Mouse (Mus musculus): ENCODE measurements around the gene Sult4a1.
"Not testable (repeated sequence)": the region's sequence is repeated elsewhere in the genome, so short reads cannot be mapped to it uniquely, and the experiment has no call there.

Gene Sult4a1

DNA sequence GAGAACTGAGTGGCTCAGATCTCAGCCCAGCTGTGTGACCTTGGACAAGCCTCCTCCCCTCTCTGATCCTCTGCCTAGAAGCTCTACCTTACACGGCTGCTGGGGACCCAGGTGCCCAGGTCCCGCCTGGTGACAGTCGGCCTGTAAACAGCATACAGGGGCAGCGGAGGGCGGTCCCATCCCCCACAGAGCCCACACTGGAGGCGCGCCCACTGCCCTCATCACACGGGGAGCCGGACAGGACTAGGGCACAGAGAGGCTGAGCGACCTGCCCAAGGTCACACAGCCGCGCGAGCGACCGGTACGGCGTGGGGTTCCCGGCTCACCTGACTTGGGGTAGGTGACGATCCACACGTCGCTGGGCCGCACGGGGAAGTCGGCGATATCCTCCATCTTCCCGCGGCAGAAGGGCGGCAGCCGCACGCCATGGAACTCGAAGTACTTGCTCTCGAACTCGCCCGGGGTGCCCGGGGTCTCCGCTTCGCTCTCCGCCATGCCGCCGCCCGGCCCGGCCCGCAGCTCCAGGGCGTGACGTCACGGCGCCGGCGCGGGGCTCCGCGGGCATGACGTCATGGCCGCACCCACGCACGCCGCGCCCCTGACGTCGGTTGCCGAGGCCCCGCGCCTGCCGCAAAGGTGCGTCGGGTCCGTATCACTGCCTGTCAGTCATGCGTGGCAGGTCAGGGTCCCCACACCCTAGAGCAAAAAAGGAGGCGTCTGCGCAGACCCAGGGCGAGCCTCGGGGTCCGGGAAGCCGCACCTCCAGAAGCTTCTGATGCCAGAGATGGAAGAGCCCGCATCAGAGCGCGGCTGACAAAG lies at the start of gene Sult4a1:
Sult4a1 (minus strand) TSS at position 650 of the 819 bp plus-strand sequence.
- DNase-seq, result no peak

DNA sequence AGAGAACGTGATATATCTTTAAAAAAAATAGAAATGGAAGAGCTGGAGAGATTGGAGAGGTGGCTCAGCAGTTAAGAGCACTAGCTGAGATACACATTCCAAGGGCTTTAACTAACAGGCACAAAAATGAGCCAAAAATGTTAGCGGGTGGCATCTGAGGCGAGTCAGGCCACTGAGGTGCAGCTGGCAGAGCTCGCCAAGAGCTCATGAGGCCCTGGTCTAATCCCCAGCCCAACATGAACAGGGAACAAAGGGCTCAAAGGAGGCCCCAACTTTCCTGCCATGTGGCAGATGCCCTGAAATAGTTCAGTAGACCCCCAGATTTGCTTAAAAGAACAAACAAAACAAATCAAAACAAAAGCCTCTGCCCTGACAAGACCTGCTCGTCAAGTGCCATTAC lies 35.4 kb upstream of the Sult4a1 start:
- DNase-seq, result no peak

DNA sequence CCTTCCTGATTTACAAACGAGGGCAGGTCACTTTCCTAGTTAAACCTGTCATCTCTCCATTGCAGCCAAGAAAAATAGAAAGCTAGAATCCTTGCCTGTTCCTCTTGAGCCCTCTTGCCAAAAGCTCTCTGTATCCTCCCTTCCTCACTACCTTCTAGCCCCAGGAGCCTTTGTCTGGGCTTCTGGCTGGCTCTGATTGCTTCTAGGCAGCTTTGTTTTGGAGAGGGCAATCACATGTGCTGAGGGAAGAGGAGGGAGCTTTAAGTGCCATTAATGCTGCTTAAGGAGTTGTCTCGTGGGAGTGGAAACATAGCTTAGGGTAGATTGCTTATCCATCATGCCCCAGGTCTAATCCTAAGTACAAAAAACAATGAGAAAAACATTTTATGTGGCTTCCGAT lies 34.6 kb upstream of the Sult4a1 start:
- no peak for DNase-seq

DNA sequence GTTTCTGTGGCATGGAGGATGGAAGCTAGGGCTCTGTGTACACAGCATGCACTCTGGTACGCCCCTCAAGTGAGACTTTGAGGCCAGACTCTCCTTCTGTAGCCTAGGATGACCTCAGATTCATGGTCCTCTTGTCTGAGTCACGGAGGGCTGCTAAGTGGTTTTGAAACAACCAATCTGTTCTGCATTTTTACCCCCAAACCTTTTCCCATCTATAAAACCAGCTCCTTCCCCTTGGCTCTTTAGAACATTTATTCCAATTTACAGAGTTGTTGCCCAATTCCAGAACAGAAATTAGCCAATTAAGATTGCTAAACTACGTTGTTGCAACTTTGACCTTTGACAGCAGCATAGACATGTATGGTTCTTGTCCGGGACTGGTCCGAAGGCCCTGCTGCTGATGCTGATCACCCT lies 34.0 kb upstream of the Sult4a1 start:
- DNase-seq, result no peak

DNA sequence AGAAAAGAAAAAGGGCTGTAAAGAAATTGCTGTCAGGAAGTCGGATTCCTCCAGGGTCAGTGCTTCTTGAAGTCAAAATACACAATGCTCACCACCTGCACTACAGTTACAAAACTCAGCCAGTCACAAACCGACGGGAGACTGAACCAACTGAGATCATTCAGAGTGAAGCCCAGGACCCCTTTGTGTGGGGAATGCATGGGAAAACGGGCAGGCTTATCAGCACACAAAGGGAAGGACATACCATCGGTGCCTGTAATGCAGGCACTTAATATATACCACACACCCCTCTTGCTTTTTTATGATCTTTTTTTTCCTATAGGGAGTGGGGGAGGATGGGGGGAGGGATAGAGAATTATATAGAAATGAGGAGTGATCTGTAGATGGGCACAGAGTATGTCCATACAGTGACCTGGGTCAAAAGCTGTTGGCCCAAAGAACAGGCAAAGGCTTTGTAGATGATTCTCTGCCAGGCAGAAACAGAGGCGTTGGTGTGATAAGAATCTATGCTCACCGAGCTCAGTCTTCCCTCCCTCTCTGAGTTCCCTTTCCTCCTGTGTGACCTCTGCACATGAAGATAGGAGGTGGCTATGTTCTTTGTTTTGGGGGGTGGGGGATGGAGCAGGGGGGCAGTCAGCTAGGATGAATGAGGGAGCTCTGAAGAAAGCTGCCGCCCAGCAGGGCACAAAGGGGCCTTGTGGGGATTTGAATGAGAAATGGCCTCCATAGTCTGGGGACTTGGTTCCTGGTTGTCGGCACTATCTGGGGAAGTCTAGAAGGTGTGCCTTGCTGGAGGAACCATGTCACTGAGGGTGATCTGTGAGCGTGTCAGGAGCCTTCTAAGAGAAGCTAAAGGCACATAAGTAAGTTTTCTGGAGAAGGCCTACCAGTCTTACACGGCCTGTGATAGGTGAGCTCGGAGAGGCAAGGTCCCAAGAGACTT lies 31.2 kb upstream of the Sult4a1 start:
- DNase-seq, result no peak

DNA sequence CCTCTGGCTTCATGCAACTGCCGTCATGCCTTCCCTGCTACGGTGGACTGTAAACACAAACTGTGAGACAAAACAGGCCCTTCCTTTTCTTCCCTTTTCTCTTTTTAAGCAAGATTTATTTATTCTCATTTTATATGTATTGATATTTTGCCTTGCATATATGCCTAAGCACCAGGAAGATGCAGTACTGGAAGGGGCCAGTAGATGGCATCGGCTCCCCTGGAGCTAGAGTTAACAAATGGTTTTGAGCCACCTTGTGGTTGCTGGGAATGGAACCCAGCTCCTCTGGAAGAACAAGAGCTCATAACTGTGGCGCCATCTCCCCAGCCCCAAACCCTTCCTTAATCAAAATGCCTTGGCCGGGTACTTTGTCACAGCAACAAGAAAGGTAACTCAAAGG lies 29.9 kb upstream of the Sult4a1 start:
- DNase-seq, result peak; percentile 52 to 54

DNA sequence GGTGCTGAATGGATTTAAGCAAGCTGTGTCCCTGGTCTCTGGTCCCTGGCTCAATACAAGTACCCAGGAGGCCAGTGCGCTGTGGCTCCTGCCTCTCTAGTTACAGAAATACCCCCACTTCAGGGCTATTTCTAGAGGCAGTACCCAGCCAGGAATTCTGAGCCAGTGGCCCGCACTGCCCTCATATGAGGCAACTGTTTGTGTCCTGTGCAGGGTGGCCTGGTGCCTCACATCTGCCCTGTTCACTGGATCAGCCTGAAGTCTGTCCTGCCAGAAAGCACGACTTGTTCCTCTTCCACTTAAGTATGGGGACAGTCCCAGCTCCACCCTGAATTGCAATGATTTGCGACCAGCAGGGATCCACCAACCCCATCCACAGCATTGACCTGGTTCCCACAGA lies 27.9 kb upstream of the Sult4a1 start:
- DNase-seq, result no peak

DNA sequence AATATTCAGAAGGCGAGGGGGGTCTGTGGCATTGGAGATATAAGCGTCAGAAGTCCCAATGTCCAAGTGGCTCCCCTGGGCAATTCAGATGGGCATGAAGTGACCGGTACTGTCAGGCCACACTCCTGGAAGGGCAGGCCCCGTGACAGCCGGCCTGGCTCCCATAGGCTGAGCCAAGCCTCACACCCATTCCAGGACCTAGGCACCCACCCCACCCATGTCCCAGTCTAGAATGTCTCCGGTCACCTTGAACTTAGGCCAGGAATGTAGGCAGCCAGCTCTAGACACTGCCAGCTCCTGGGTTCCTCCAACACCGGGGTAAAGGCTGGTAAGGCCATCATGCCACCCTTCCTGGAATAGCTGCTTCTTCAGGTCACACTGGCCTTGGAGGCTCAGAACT lies 26.4 kb upstream of the Sult4a1 start:
- DNase-seq, result no peak

DNA sequence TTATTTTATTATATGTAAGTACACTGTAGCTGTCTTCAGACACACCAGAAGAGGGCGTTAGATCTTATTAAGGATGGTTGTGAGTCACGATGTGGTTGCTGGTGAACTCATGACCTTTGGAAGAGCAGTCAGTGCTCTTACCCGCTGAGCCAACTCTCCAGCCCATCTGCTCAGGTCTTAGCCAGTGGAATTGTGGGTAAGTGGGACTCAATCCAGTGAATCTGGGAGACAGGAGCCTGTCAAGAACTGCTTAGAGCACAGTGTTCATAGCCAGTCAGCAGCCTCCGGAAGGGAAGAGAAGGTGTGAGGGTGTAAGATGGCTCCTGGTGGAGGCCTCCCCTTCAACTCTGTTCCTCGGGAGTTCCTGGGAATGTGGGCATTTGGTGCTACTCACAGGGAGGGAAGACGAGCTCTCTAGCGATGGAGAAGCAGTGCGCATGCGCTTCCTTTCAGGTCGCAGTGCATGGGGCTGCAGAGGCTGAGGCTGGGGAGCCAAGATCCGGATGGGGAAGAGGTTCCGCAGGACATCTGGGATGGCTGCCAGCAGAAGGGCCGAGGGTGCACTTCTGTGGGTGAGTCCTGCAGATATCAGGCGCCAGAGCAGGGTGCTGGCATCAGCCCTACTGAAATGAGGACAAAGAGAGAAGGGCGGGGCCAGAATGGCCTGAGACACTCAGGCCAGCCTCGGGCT lies 25.7 kb upstream of the Sult4a1 start:
- DNase-seq, result no peak

DNA sequence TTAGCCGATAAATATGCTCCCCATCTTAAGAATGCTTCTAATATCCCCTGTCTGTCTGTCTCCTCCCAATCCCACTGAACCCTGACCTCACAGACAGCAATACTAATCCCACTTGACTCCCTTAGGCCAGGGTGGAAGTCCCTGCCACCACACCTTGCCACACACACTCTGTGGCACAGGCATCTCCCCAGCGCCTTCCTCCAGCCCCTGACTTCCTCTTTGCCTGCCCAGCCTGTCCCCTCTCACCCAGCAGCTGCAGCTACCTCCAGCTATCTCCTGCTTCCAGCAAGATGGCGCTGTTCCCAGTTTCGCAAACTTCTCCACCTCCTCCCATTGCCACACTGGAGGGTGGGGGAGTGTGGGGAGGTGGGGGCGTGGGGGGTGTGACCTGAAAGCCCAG lies 21.3 kb upstream of the Sult4a1 start:
- no peak for DNase-seq

DNA sequence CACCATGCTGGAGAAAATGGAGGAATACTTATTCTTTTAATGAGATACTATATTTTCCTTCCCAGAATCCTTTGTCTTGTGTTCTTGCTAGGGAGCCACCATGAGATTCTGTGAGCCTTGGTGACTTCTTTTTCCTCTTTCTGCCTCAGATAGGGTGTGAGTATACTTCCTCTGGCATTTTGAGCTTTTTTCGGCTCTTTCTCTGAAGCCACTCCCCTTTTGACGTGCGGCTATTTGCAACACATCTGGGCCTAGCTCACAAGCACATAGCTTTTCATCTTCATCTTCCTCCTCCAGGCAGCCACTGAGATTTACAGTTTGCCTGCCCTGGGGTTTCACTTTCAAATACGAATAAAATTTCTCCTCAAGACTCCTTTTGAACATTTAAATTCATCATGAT lies 20.9 kb upstream of the Sult4a1 start:
- no peak for DNase-seq

DNA sequence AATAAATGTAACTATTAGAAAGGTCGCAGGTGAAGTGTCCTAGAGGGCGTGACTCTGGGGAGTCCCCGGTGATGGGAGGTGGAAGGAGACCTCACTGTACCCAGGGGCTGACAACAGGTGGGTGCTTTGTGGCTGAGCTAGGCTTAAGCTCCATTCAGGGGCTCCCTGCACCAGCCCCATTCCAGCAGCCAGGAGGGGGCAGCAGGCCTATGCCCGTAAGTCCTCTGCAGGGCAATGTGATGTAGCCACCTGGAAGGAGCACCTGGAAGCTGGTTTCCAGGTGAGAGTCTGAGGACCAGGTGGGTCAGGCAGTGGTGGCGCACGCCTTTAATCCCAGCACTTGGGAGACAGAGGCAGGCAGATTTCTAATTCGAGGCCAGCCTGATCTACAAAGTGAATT lies 18.5 kb upstream of the Sult4a1 start:
- no peak for DNase-seq

DNA sequence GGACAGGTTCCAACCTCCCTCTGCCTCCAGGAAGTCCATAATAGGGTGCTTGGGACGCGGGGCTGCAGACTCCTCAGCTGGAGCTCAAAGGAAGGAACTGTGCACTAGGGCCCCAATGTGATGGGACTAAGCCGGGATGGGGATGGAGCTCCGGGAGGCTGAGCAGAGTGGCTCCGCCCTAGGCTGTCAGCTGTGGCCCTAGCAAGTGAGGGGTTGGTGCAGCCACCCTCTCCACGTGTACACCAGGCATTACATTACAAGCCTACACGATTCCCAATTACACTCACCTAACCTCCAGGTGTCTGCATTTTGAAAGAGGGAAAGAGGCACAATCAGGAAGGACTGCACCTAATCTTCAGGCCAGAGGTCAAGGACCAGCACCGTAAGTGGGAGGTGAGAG lies 17.5 kb upstream of the Sult4a1 start, which contains the start of gene Pnpla5:
Pnpla5 (minus strand) TSS at position 101 of the 400 bp plus-strand sequence.
- no peak for DNase-seq

DNA sequence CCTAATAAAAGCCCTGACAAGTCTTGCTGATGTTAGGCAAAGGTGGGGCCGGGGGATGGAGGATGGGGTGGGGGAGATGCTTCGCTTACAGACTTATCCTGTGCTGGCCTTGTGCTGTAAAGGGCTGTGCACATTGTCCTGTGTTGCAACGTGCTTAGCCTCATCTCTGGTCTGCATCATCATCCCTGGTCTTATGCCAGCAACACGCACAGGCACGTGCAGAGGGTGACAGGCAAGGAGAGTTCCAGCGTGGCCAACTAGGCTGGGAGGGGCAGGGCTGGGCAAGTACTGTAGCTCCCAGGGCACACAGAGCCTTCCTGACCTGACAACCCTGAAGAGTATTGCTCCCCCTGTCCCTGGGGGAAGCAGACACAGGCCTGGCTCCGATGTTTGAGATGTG lies 15.5 kb upstream of the Sult4a1 start:
- DNase-seq, result no peak

DNA sequence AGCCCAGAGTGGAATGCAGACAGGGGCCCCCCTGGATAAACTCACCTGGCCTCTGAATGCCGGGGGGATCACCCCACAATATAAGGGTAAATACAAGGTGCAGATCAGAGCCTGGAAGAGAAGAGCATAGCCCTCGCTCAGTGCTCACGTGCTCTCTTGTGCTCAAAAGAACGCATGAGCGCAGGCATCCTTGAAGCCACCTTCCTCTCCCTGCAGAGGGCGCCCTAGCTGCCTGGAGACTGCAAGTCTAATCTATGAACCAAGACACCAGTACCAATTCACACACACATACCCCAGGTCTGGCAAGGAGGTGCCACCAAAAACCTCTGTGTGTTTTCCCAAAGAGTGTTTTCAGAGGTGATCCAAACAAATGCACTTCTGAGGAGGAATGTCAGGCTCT lies 15.1 kb upstream of the Sult4a1 start:
- DNase-seq, result no peak

DNA sequence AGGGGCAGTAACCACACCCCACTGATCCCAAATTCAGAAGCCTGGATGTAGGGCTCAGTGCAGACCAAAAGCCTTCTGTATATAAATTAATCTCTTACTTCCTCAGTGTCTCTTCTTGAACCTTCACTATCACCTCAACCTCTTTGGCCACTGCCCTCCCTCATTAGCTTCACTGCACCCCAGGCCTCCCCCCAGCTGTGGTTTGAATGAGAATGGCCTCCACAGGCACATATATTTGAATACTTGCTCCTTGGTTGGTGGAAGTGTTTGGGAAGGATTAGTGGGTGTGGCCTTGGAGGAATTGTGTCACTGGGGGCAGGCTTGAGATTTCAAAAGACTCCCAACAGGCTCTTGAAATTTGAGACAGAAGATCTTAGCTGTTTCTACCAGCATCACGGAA lies 10.9 kb upstream of the Sult4a1 start:
- DNase-seq, result no peak

DNA sequence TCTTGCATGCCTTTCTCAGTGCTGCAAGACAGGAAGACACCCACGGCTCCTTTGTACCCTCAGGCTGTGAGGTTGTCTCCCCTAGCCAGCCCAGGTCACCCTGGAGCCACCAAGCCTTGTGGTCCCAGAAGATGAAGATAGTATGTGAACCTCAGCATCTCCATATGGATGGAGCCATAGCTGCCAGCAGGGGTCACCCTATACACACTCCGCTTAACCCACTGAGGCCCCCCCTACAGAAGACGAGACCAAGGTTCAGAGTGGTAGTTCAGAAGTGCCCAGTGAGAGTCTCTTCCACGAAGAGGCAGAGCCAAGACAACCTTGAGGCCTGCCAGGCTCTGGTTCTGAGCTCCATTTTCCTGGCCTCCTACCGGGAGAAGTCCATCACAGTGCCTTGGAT lies 10.2 kb upstream of the Sult4a1 start:
- DNase-seq, result no peak

DNA sequence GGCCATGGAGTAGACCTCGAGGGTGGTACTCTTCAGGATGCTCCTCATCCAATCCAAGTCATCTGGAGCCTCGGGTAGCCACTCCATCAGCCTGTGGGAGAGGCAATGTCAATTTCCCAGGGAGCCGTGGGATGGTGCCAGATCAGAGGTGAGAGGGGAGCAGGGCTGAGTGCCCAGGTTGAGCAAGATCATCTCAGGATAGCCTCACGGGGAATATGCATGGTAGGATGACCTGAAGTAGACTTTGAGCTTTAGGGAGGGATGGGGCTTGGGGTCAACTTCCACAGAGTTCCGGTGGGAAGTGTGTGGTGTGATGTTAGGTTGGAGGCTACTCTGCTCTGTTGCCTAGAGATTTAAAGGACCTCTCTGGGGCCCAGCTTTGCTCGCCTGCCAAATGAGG lies 8.3 kb upstream of the Sult4a1 start:
- no peak for DNase-seq

DNA sequence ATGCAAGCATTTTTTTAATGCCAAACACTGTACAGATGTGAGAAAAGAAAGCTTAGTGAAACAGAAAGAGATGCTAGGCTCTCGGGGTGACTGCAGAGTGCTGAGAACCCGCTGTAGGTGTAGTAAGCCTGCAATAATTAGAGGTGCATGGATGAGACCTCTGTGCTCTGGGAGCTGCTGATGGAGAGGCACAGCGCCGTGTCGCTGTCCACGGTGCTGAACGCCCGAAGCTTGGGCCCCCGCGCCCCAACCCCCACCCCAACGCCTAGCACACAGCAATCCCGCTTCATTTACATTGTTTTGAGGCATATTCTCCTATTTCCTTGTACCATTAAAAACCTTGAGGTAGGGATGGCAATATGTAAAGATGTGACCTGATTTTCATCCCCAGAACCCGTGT lies 3.3 kb upstream of the Sult4a1 start:
- peak in 1 of 2 experiments; percentile 3 for DNase-seq

DNA sequence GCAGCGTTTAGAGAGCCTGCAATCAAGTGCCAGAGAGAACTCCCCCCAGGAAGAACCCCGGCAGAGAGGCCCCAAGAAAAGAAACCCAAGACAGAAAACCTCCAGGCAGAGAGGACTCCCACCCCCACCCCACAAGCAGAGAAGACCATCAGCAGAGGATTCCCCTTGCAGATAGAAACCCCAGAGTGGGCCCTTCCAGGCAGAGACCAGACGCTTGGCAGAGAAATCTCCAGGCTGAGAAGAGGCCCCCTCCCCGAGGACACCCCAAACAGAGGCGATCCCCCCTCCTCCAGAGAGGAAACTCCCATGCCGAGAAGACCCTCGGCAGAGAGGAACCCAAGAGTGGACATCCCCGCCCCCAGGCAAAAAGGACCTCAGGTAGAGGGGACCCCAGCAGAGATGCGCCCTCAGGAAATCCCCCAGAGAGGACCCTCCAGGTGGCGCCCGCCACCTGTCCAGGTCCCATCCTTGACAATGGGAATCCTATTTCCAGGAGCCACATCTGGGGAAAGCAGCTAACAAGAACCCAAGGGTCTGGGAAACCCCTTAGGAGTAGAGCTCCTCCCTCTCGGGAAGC lies 458 bp upstream of the Sult4a1 start:
- DNase-seq, result no peak

DNA sequence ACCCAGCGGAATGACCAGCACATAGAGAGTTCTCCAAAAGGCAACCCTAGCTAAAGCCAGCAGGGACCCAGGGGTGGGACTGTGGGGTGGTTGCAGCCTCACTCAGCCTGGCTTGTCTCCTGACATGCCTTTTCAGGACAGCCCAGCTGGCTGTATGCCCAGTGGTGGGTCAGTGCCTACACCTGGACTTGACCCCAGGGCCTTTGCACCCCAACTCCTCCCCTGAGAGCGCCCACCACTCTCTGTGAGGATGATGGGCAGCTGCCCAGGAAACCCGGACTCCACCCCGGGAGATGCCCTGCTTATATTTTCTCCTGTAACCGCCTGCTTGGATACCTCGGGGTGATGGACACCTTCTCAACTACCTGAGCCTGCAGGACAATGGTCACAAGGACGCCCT lies 928 bp downstream of the Sult4a1 start:
- DNase-seq, result no peak

DNA sequence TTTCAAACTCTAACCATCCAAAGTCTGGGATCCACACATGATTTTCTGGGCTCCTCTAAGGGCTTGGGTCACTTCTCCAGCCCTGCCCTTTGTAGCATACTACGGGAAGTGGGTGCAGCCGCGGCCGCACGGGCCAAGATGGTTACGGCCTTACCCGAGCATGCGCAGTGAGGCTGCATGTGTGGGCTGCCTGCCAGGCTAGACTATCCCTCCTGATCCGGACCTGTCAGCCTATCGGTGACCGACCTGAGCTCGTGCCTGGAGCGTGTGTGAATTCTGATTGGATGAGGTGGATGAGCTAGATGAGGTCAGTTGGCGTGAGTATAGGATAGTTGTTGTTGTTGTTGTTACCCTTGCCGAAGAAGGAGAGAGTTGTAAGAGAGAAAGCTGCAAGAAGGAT lies 8.0 kb downstream of the Sult4a1 start:
- not testable (repeated sequence) for DNase-seq

DNA sequence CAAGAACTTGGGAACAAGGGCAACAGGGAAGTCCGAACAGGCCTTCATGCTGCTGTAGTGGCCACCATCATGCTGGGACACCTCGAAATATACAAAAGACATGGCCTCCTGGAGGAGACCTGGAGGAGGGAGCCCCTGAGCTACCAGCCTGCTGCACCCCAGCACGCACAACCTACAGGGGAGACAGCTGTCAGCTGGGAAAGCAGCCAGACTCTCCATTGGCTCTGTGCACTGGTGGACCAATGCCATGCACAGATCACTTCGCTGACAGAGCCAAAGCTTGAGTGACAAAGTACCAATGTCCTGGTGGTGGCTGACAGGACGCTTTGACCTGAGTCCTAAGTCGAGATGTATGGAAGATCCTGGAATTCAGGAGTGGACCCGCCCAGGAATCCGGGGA lies 9.5 kb downstream of the Sult4a1 start:
- no peak for DNase-seq

Data from B cell, adult 2 months (primary cell).